Mouse (Mus musculus): Measurements from ENCODE around the gene Crocc2. TPM values are rescaled to one million over a fixed set of nuclear protein-coding genes. Genes with fewer than 3 reads are reported as not detected.

Crocc2 gene
- total and polyA plus RNA-seq, 3 experiments, result not detected

DNA sequence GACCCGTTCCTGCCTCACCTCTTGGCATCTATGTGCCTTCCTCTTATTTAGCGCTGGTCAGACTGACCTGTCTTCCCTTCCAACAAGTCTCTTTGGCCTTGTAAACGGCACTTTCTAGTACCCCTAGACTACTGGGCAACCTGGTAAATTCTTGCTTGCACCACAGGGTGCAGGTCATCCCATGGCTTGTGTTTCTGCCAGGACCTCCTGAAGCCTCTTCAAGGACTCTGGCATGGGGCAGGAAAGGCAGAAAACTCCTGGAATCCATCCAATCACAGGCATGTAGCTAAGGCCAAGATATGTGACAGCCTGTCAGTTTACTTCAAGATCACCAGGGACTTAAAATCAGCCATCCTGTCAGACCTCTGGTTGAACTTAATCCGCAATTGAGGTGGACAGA is 61.1 kb downstream of the Crocc2 start:
- no peaks in the 10 kb centered on the region for H3K27me3 ChIP-seq (ENCODE audit: control insufficient read depth in 1 of 2, insufficient read depth in 2 of 2, low read length in 2 of 2)
- TF ChIP-seq JUND (IDR thresholded peaks at IDR 0.05; ENCODE audit: low read depth, low read length), result no peak
- TF ChIP-seq MXI1 (IDR thresholded peaks at IDR 0.05; ENCODE audit: low read depth, low read length), result no peak
- no peak for TF ChIP-seq RAD21 (IDR thresholded peaks at IDR 0.05; ENCODE audit: low read depth, low read length)
- TF ChIP-seq MEF2A (IDR thresholded peaks at IDR 0.05; ENCODE audit: extremely low read depth, insufficient replicate concordance, low read depth, low read length, poor library complexity, severe bottlenecking), result no peak
- TF ChIP-seq EP300 (IDR thresholded peaks at IDR 0.05; ENCODE audit: low read depth in 1 of 2, low read length in 2 of 2), result no peak
- TF ChIP-seq ZNF384 (IDR thresholded peaks at IDR 0.05; ENCODE audit: low read depth, low read length), result no peak
- no peak for TF ChIP-seq E2F4 (IDR thresholded peaks at IDR 0.05; ENCODE audit: borderline replicate concordance, low read depth, low read length)
- no peak for TF ChIP-seq CHD2 (IDR thresholded peaks at IDR 0.05; ENCODE audit: low read length)
- no peak for TF ChIP-seq POLR2A (IDR thresholded peaks at IDR 0.05; ENCODE audit: control insufficient read depth in 1 of 2, insufficient read depth in 1 of 2, low read depth in 1 of 2, low read length in 2 of 2, poor library complexity in 1 of 2)
- TF ChIP-seq USF2 (IDR thresholded peaks at IDR 0.05; ENCODE audit: borderline replicate concordance in 1 of 2, insufficient read depth in 1 of 2, low read depth in 1 of 2, low read length in 2 of 2), result no peak
- no peak for TF ChIP-seq GATA1 (IDR thresholded peaks at IDR 0.05; ENCODE audit: low read depth, low read length)
- no peak for TF ChIP-seq BHLHE40 (IDR thresholded peaks at IDR 0.05; ENCODE audit: borderline replicate concordance, low read depth, low read length)
- no peak for TF ChIP-seq ZC3H11A (IDR thresholded peaks at IDR 0.05; ENCODE audit: low read depth, low read length)
- TF ChIP-seq MYB (IDR thresholded peaks at IDR 0.05; ENCODE audit: low read depth, low read length), result no peak
- TF ChIP-seq HCFC1 (IDR thresholded peaks at IDR 0.05; ENCODE audit: low read depth, low read length), result no peak
- no peak for TF ChIP-seq ZMIZ1 (IDR thresholded peaks at IDR 0.05; ENCODE audit: low read depth, low read length)
- TF ChIP-seq CHD1 (IDR thresholded peaks at IDR 0.05; ENCODE audit: low read depth, low read length), result no peak
- no peak for TF ChIP-seq POLR2AphosphoS5 (IDR thresholded peaks at IDR 0.05; ENCODE audit: borderline replicate concordance, low read depth, low read length)
- TF ChIP-seq ZKSCAN1 (IDR thresholded peaks at IDR 0.05; ENCODE audit: low read depth, low read length), result no peak
- no peak for TF ChIP-seq NRF1 (IDR thresholded peaks at IDR 0.05; ENCODE audit: insufficient read depth, low read depth, low read length, poor library complexity, severe bottlenecking)

More for the DNA sequence above, 61.1 kb downstream of the Crocc2 start:
- no peaks in the 10 kb centered on the region for H3K36me3 ChIP-seq (ENCODE audit: control insufficient read depth in 1 of 2, insufficient read depth in 2 of 2, low read length in 2 of 2)
- H3K4me1 ChIP-seq (ENCODE audit: control insufficient read depth in 1 of 2, insufficient read depth in 2 of 2, low read length in 2 of 2), result no peaks in the 10 kb centered on the region
- H3K9ac ChIP-seq (ENCODE audit: control insufficient read depth, low read depth, low read length, poor library complexity, severe bottlenecking), result no peak overlapping the region
- H3K79me2 ChIP-seq (ENCODE audit: control insufficient read depth, insufficient read depth, low read length, poor library complexity), result no peaks in the 10 kb centered on the region
- no peak overlapping the region for H3K27ac ChIP-seq (ENCODE audit: control insufficient read depth, low read depth, low read length)
- no peak for DNase-seq (ENCODE audit: low read depth, low spot score)
- no peak overlapping the region for H3K4me3 ChIP-seq (ENCODE audit: control insufficient read depth in 1 of 2, insufficient read depth in 1 of 2, low read depth in 2 of 2, low read length in 2 of 2)
- no peaks in the 10 kb centered on the region for H3K9me3 ChIP-seq (replicated peaks; ENCODE audit: insufficient read depth, low read length)
